Mouse (Mus musculus) stomach, postnatal 0 days (tissue): Measurements from ENCODE around the gene Lin28a.

Experiments
- CTCF ChIP-seq: IDR thresholded peaks from 2 replicates; pipeline ENCODE4 v1.5.1; 2016; ENCODE audit warnings: antibody characterized with exemption, low read depth, mild to moderate bottlenecking, moderate library complexity
- EP300 ChIP-seq: optimal IDR thresholded peaks from 2 replicates; pipeline ENCODE3; 2016; ENCODE audit warnings: antibody characterized with exemption

DNA sequence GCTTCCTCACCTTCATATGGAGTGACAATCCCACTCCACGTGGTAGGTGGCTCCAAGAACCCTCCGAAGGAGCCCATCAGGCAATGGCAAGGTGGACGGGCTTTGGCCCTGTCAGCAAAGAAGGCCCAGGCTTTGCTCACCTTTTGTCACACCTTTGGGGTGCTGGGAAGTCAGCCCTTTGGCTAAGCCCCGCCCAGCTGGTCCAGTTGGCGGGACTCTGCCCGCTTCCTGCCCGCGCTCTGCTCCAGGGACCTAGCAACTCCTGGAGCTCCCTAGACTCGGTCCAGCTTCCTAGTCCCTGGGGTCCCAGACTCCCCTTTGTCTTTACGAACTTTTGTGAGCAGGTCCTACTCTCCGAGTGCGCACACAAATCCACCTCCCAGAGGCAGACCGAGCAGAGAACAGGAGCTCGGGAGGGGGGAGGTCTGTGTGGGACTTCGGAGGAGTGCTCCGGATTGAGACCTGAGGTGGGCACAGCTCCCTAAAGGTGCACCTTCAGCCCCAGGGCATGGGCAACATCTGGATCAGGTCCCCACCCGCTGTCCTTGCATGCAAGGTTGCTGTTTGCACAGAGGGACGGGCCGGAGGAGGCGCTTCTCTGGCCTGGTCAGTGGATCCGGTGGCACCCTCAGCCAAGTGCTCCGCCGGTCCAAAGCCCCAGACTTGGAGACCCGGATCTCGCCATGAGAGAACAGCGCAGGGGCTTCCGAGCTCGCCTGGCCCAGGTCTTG, 41.7 kb upstream of the Lin28a start, which contains the start of gene Crybg2:
- TF ChIP-seq CTCF (no peak), EP300 (no peak)
